Mouse (Mus musculus): ENCODE results near the gene Gm4070. TPM values are rescaled to one million over a fixed set of nuclear protein-coding genes. Genes with fewer than 3 reads are reported as not detected.
"Not testable (repeated sequence)": the region's sequence is repeated elsewhere in the genome, so short reads cannot be mapped to it uniquely, and the experiment has no call there.

Gene Gm4070
- total RNA-seq (2014; rRNA removed) (1.0 and 4.9 TPM in 2 replicates), polyA plus RNA-seq (2015; fragmentation: Nextera tagmentation; extraction: Ambion mirVana) (0.11 and 0.31 TPM in 2 replicates)

GRCm38 (mm10) chr7:105953812-105954211 is at the start of gene Gm4070:
Gene Gm4070 (minus strand): TSS chr7:105953967.
- WGBS = 79% methylated on average over 1 of the region's 1 CpGs
- not testable (repeated sequence) for H3K27me3 ChIP-seq (ENCODE audit: insufficient read depth, low read length); H3K9me3 ChIP-seq (ENCODE audit: low read length); H3K4me1 ChIP-seq (ENCODE audit: insufficient read depth, low read length); H3K9ac ChIP-seq (replicated peaks; ENCODE audit: low read length, poor library complexity, severe bottlenecking); H3K27ac ChIP-seq (ENCODE audit: low read depth, low read length); H3K4me2 ChIP-seq (ENCODE audit: low read depth, low read length, poor library complexity, severe bottlenecking); H3K36me3 ChIP-seq (ENCODE audit: insufficient read depth, low read length); H3K4me3 ChIP-seq (ENCODE audit: low read depth, low read length); ATAC-seq (ENCODE audit: low FRiP score); DNase-seq (ENCODE audit: low spot score)

GRCm38 (mm10) chr7:105954540-105954939 is 773 bp upstream of the Gm4070 start:
- not testable (repeated sequence) for H3K4me1 ChIP-seq (ENCODE audit: insufficient read depth, low read length); ATAC-seq (ENCODE audit: low FRiP score); H3K27ac ChIP-seq (ENCODE audit: low read depth, low read length)

GRCm38 (mm10) chr7:105952408-105952807 is 1.4 kb downstream of the Gm4070 start:
- not testable (repeated sequence) for H3K9ac ChIP-seq (replicated peaks; ENCODE audit: low read length, poor library complexity, severe bottlenecking); H3K4me3 ChIP-seq (ENCODE audit: low read depth, low read length); H3K27me3 ChIP-seq (ENCODE audit: insufficient read depth, low read length); H3K27ac ChIP-seq (ENCODE audit: low read depth, low read length); ATAC-seq (ENCODE audit: low FRiP score); H3K9me3 ChIP-seq (ENCODE audit: low read length); DNase-seq (ENCODE audit: low spot score); H3K4me1 ChIP-seq (ENCODE audit: insufficient read depth, low read length); H3K4me2 ChIP-seq (ENCODE audit: low read depth, low read length, poor library complexity, severe bottlenecking); H3K36me3 ChIP-seq (ENCODE audit: insufficient read depth, low read length)
- no CpG with 5 or more reads among the region's 5 CpGs for WGBS

More at GRCm38 (mm10) chr7:105954540-105954939, 773 bp upstream of the Gm4070 start:
- not testable (repeated sequence) for DNase-seq (ENCODE audit: low spot score); H3K4me3 ChIP-seq (ENCODE audit: low read depth, low read length); H3K27me3 ChIP-seq (ENCODE audit: insufficient read depth, low read length); H3K36me3 ChIP-seq (ENCODE audit: insufficient read depth, low read length); H3K4me2 ChIP-seq (ENCODE audit: low read depth, low read length, poor library complexity, severe bottlenecking); H3K9me3 ChIP-seq (ENCODE audit: low read length); H3K9ac ChIP-seq (replicated peaks; ENCODE audit: low read length, poor library complexity, severe bottlenecking)

- DNase-seq (ENCODE audit: low spot score); H3K4me2 ChIP-seq (ENCODE audit: low read depth, low read length, poor library complexity, severe bottlenecking); H3K4me1 ChIP-seq (ENCODE audit: insufficient read depth, low read length); H3K9ac ChIP-seq (replicated peaks; ENCODE audit: low read length, poor library complexity, severe bottlenecking); H3K27me3 ChIP-seq (ENCODE audit: insufficient read depth, low read length); H3K36me3 ChIP-seq (ENCODE audit: insufficient read depth, low read length); H3K4me3 ChIP-seq (ENCODE audit: low read depth, low read length); H3K27ac ChIP-seq (ENCODE audit: low read depth, low read length); H3K9me3 ChIP-seq (ENCODE audit: low read length); ATAC-seq (ENCODE audit: low FRiP score): not testable (repeated sequence)
- WGBS = 92% methylated on average over 1 of the region's 3 CpGs
These were observed 8.5 kb downstream of the Gm4070 start for GRCm38 (mm10) chr7:105945238-105945637.

- not testable (repeated sequence) for H3K9me3 ChIP-seq (ENCODE audit: low read length); ATAC-seq (ENCODE audit: low FRiP score); H3K4me1 ChIP-seq (ENCODE audit: insufficient read depth, low read length); H3K4me2 ChIP-seq (ENCODE audit: low read depth, low read length, poor library complexity, severe bottlenecking); H3K36me3 ChIP-seq (ENCODE audit: insufficient read depth, low read length); H3K27me3 ChIP-seq (ENCODE audit: insufficient read depth, low read length); DNase-seq (ENCODE audit: low spot score); H3K9ac ChIP-seq (replicated peaks; ENCODE audit: low read length, poor library complexity, severe bottlenecking); H3K4me3 ChIP-seq (ENCODE audit: low read depth, low read length); H3K27ac ChIP-seq (ENCODE audit: low read depth, low read length)
- no CpG with 5 or more reads among the region's 1 CpGs for WGBS
These were observed 21.6 kb downstream of the Gm4070 start for GRCm38 (mm10) chr7:105932132-105932531.

GRCm38 (mm10) chr7:105883588-105884336 is 70.0 kb downstream of the Gm4070 start:
- H3K36me3 ChIP-seq (ENCODE audit: insufficient read depth, low read length); H3K4me2 ChIP-seq (ENCODE audit: low read depth, low read length, poor library complexity, severe bottlenecking); H3K9ac ChIP-seq (replicated peaks; ENCODE audit: low read length, poor library complexity, severe bottlenecking); DNase-seq (ENCODE audit: low spot score); H3K9me3 ChIP-seq (ENCODE audit: low read length); H3K27ac ChIP-seq (ENCODE audit: low read depth, low read length); H3K4me3 ChIP-seq (ENCODE audit: low read depth, low read length); H3K27me3 ChIP-seq (ENCODE audit: insufficient read depth, low read length); H3K4me1 ChIP-seq (ENCODE audit: insufficient read depth, low read length): not testable (repeated sequence)
- peak; percentile 66; the same call in 1 of the 2 replicates for ATAC-seq (ENCODE audit: low FRiP score)
- WGBS = no CpG with 5 or more reads among the region's 2 CpGs

- not testable (repeated sequence) for ATAC-seq (ENCODE audit: low FRiP score); DNase-seq (ENCODE audit: low spot score); H3K4me2 ChIP-seq (ENCODE audit: low read depth, low read length, poor library complexity, severe bottlenecking); H3K9ac ChIP-seq (replicated peaks; ENCODE audit: low read length, poor library complexity, severe bottlenecking); H3K36me3 ChIP-seq (ENCODE audit: insufficient read depth, low read length); H3K4me1 ChIP-seq (ENCODE audit: insufficient read depth, low read length); H3K4me3 ChIP-seq (ENCODE audit: low read depth, low read length); H3K9me3 ChIP-seq (ENCODE audit: low read length); H3K27ac ChIP-seq (ENCODE audit: low read depth, low read length); H3K27me3 ChIP-seq (ENCODE audit: insufficient read depth, low read length)
- WGBS = 86% methylated on average over 1 of the region's 2 CpGs
These were observed 73.9 kb downstream of the Gm4070 start for GRCm38 (mm10) chr7:105879717-105880484.

GRCm38 (mm10) chr7:105855718-105856560 is 97.8 kb downstream of the Gm4070 start:
- not testable (repeated sequence) for H3K9ac ChIP-seq (replicated peaks; ENCODE audit: low read length, poor library complexity, severe bottlenecking); DNase-seq (ENCODE audit: low spot score); H3K27me3 ChIP-seq (ENCODE audit: insufficient read depth, low read length); H3K4me3 ChIP-seq (ENCODE audit: low read depth, low read length); H3K27ac ChIP-seq (ENCODE audit: low read depth, low read length); H3K4me2 ChIP-seq (ENCODE audit: low read depth, low read length, poor library complexity, severe bottlenecking); H3K36me3 ChIP-seq (ENCODE audit: insufficient read depth, low read length); H3K9me3 ChIP-seq (ENCODE audit: low read length); H3K4me1 ChIP-seq (ENCODE audit: insufficient read depth, low read length); ATAC-seq (ENCODE audit: low FRiP score)
- no CpG with 5 or more reads among the region's 2 CpGs for WGBS
